Mouse (Mus musculus): Measurements from ENCODE around the gene Ssbp4.

- TF ChIP-seq CTCF (IDR thresholded peaks at IDR 0.05; ENCODE audit: low read depth) (no peak), EP300 (IDR thresholded peaks at IDR 0.05; ENCODE audit: low read depth) (no peak)
Measured at GRCm38 (mm10) chr8:70562802-70563201, 45.9 kb downstream of the Ssbp4 start.
